Mouse (Mus musculus) 3T3-L1 (cell line): ENCODE results near the gene Ampd1.

Experiments used
- DNase-seq: peaks from one replicate; pipeline ENCODE4 v3.0.0-alpha.2; 2015; ENCODE audit warnings: low read depth, low spot score

The Ampd1 gene

GRCm38 (mm10) chr3:103148941-103149340, 75.1 kb downstream of the Ampd1 start:
- DNase-seq = no peak
